Mouse (Mus musculus) lung, embryonic 14.5 days (tissue): ENCODE measurements around the gene Snn. TPM values are rescaled to one million over a fixed set of nuclear protein-coding genes. Genes with fewer than 3 reads are reported as not detected.

Experiments used
- ATAC-seq: fragments of 200-750 bp; cut with Nextera tagmentation; 2 replicates; pipeline ENCODE4 v1.8.0; 2017; ENCODE audit warnings: mild to moderate bottlenecking, moderate TSS enrichment, moderate library complexity; ENCODE audit not compliant: insufficient read depth
- DNase-seq: peaks from one replicate; pipeline ENCODE4 v3.0.0-alpha.2; 2015
- H3K27ac ChIP-seq: fragments of 300-500 bp; sonication (generic); 2 replicates; pipeline ENCODE4 v1.5.1; 2014; ENCODE audit warnings: low read depth, mild to moderate bottlenecking, moderate library complexity
- H3K27me3 ChIP-seq: fragments of 300-500 bp; sonication (generic); 2 replicates; pipeline ENCODE4 v1.6.1; 2014; ENCODE audit warnings: low read length, control low read depth; ENCODE audit not compliant: insufficient read depth
- H3K36me3 ChIP-seq: fragments of 300-500 bp; sonication (generic); 2 replicates; pipeline ENCODE4 v1.6.1; 2014; ENCODE audit warnings: control low read depth; ENCODE audit not compliant: insufficient read depth
- H3K4me1 ChIP-seq: fragments of 300-500 bp; sonication (generic); 2 replicates; pipeline ENCODE4 v1.6.1; 2014; ENCODE audit warnings: antibody characterized with exemption, control low read depth; ENCODE audit not compliant: insufficient read depth
- H3K4me2 ChIP-seq: fragments of 300-500 bp; sonication (generic); 2 replicates; pipeline ENCODE4 v1.6.1; 2014; ENCODE audit warnings: mild to moderate bottlenecking
- H3K4me3 ChIP-seq: fragments of 300-500 bp; sonication (generic); 2 replicates; pipeline ENCODE4 v1.5.1; 2014; ENCODE audit warnings: low read depth, low read length
- H3K9ac ChIP-seq: fragments of 300-500 bp; sonication (generic); 2 replicates; pipeline ENCODE4 v1.6.1; 2014
- H3K9me3 ChIP-seq: fragments of 300-500 bp; sonication (generic); 2 replicates; pipeline ENCODE4 v1.6.1; 2016; ENCODE audit warnings: low read depth, low read length, control low read depth
- CTCF ChIP-seq: IDR thresholded peaks from 2 replicates; pipeline ENCODE4 v1.5.1; 2016; ENCODE audit warnings: antibody characterized with exemption, low read depth
- WGBS: fragments of 180-500 bp; shearing (Covaris S2); extraction: QIAGEN DNeasy Blood & Tissue Kit; methylation state at CpG from one replicate; pipeline ENCODE4 v1.1.7; 2014; 5-methylcytosine and 5-hydroxymethylcytosine counted together
- polyA plus RNA-seq: library from polyadenylated mRNA; unstranded; fragments of >200 nt; fragmentation: Nextera tagmentation; extraction: Ambion mirVana; gene quantifications from 2 replicates; pipeline ENCODE4 v1.2.1, GENCODE M21; 2014

Gene Snn
- polyA plus RNA-seq, 1 experiment from 2014 or later, result 57.7 TPM

DNA sequence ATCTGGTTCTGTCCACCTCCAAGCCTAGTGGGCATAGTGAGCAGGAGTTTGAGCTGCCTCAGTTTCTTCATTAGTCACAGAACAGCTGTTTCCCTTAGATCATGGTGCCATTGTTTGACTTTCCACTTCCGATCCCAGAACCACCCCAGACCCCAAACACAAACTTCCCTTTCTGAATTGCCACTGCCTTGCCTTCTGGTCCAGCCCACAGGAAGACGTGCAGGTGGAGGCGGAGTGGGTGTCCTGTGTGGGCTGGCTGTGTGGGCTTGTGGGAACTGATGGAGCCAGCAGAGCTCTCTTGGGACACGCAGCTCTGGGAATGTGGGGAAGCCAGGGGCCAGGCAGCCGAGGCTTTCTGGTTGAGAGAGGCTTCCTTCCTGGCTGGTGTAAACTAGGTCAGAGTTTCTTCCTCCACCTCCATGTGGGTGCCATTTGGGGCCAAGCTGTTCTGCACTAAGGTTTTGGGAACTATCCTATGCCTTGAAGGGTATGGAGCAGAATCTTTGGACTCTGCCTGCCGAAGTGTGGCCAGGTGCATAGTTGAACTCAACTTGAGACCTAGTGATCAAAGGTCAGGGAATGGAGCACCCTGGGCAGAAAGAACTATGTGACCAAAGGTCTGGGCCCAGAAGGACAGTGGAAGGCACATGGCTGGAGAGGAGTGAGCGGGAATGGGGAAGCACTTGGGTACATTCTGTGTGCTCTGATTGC lies 9.1 kb downstream of the Snn start:
- H3K4me3 ChIP-seq, result no peak overlapping the region
- H3K27ac ChIP-seq, result peak overlapping the region; percentile 48; the same call in 1 of the 2 replicates
- H3K4me2 ChIP-seq, result peak overlapping the region; percentile 25
- 54% methylated on average over 7 of the region's 7 CpGs for WGBS
- peak; percentile 29 for DNase-seq
- no peak for ATAC-seq
- H3K27me3 ChIP-seq, result no peaks in the 10 kb centered on the region
- peaks cover 40% of the 10 kb centered on the region for H3K36me3 ChIP-seq
- no peaks in the 10 kb centered on the region for H3K9me3 ChIP-seq
- H3K9ac ChIP-seq, result no peak overlapping the region
- TF ChIP-seq CTCF, result no peak
- peaks cover 24% of the 10 kb centered on the region for H3K4me1 ChIP-seq

DNA sequence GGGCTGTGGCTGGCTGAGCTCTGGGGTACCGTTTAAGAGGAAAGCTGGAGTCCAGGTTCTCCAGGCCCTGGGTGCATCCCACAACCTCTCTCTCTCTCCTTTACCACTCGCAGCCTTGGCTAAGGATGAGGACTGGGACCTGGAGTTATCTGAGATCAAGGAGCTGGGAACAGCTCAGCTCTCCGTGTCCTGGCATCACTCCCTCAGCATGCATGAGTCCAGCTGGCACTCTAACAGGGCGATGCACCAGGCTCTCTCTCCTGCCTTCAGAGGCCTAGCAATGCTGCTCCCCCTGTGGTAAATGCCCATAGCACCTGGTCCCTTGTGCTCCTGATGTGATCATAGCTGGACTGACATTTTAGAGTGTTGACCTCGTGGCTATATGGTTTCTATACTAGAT lies 10.4 kb downstream of the Snn start:
- Histone ChIP-seq H3K27ac (no peak overlapping the region), H3K4me3 (no peak overlapping the region), H3K9ac (no peak overlapping the region), H3K9me3 (no peaks in the 10 kb centered on the region), H3K4me1 (peaks cover 16% of the 10 kb centered on the region), H3K4me2 (no peak overlapping the region), H3K36me3 (peaks cover 53% of the 10 kb centered on the region), H3K27me3 (no peaks in the 10 kb centered on the region)
- TF ChIP-seq CTCF, result no peak
- ATAC-seq (no peak), DNase-seq (no peak)
- WGBS, result 74% methylated on average over 5 of the region's 5 CpGs

DNA sequence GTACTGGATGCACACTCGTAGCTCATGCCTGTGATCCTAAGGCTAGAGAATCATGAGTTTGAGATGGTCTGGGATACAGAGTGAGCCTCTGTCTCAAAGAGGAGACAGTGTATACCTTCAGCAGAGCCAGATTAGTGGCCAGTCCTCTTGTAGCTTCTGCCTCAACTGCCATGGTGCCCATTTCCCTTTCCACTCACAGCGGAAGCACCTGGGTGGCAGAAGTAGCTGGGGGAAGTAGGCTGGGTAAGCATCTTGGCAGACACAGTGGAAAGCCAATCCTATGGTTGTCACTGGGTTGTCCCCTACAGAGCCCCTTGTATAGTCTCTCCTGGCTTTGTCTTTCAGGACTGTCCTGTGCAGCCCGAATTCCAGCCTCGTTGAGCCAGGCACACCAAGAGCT lies 11.1 kb downstream of the Snn start:
- H3K27me3 ChIP-seq, result no peaks in the 10 kb centered on the region
- WGBS, result 84% methylated on average over 4 of the region's 4 CpGs
- no peaks in the 10 kb centered on the region for H3K9me3 ChIP-seq
- peaks cover 60% of the 10 kb centered on the region for H3K36me3 ChIP-seq
- TF ChIP-seq CTCF, result no peak
- ATAC-seq (no peak), DNase-seq (no peak)
- no peak overlapping the region for H3K9ac ChIP-seq
- no peak overlapping the region for H3K27ac ChIP-seq
- H3K4me3 ChIP-seq, result no peak overlapping the region
- H3K4me2 ChIP-seq, result no peak overlapping the region
- H3K4me1 ChIP-seq, result peaks cover 16% of the 10 kb centered on the region

DNA sequence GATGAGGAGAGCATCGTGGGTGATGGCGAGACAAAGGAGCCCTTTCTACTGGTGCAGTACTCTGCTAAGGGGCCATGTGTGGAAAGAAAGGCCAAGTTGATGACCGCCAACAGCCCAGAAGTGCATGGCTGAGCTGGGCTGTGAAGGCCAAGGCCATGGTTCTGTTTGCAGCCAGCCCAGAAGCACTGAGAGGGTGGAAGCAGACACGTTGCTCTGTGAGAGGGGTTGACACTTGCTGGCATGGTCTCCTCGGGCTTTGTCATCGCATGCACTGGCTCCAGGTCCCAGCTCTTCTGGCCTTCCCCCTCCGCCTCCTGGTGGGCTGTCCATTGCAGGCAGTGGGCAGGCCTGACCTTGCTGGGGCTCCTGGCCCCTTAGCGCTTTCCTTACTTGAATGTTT lies 11.7 kb downstream of the Snn start:
- DNase-seq, result no peak

DNA sequence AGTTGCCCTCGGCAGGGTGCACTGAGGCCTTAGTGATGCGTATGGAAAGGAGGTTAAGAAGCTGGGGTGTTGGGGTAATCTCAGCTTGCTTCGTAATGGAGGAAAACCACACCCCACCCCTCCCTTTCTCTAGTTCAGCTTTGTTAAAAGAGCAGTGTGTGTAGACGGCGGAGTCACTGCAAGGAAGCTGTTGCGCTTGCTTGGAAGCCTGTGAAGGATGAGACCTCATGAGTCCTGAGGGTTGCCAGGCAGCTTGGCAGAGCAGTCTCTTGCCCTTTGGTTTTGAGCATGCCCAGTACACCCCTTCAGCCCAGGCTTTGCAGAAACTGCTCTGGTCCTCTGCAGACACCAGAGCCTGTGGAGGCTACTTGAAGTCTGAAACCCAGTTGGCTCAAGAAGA lies 12.3 kb downstream of the Snn start:
- no peak for ATAC-seq
- no peaks in the 10 kb centered on the region for H3K9me3 ChIP-seq
- peaks cover 66% of the 10 kb centered on the region for H3K36me3 ChIP-seq
- no peak overlapping the region for H3K9ac ChIP-seq
- no peak for TF ChIP-seq CTCF
- 83% methylated on average over 6 of the region's 6 CpGs for WGBS
- H3K27ac ChIP-seq, result no peak overlapping the region
- H3K27me3 ChIP-seq, result no peaks in the 10 kb centered on the region
- peaks cover 8% of the 10 kb centered on the region for H3K4me1 ChIP-seq
- no peak for DNase-seq
- no peak overlapping the region for H3K4me2 ChIP-seq
- H3K4me3 ChIP-seq, result no peak overlapping the region

More for the DNA sequence above, 11.7 kb downstream of the Snn start:
- Histone ChIP-seq H3K27ac (no peak overlapping the region), H3K4me1 (peaks cover 14% of the 10 kb centered on the region), H3K9ac (no peak overlapping the region), H3K4me3 (no peak overlapping the region), H3K4me2 (no peak overlapping the region), H3K27me3 (no peaks in the 10 kb centered on the region), H3K9me3 (no peaks in the 10 kb centered on the region), H3K36me3 (peaks cover 62% of the 10 kb centered on the region)
- ATAC-seq, result no peak
- 82% methylated on average over 8 of the region's 8 CpGs for WGBS
- no peak for TF ChIP-seq CTCF

DNA sequence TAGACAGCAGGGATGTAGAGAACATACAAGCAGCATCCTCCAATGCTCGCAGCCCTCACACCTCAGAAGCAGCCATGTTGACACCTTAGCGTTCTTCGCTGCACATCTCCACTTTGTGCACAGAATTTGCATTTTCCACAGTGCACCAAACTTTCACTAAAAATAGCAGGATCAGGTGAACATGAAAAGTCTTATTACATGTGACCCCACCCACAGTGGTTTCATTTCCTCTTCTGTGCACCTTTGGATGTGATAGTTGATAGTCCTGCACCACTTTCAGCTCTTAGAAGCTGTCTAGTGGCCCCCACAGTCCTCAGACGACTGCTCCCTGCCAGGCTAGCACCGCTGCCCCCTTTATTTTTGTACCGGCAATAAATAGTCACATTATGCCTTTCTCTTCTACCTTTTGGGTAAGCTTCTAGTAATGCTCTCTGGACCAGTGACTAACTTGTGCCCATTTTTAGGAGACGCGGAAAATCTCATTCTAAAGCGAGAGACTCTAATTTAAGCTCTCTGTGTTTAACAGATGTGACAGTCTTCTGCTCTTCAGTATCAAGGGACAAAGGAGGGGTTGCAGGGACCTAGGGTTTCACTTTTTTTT lies 17.0 kb downstream of the Snn start:
- Histone ChIP-seq H3K9ac (no peak overlapping the region), H3K27ac (no peak overlapping the region), H3K4me2 (no peak overlapping the region), H3K36me3 (peaks cover 85% of the 10 kb centered on the region), H3K4me3 (no peak overlapping the region), H3K9me3 (no peaks in the 10 kb centered on the region), H3K27me3 (no peaks in the 10 kb centered on the region), H3K4me1 (no peaks in the 10 kb centered on the region)
- ATAC-seq, result no peak
- WGBS, result 91% methylated on average over 9 of the region's 9 CpGs
- TF ChIP-seq CTCF, result no peak
- no peak for DNase-seq

DNA sequence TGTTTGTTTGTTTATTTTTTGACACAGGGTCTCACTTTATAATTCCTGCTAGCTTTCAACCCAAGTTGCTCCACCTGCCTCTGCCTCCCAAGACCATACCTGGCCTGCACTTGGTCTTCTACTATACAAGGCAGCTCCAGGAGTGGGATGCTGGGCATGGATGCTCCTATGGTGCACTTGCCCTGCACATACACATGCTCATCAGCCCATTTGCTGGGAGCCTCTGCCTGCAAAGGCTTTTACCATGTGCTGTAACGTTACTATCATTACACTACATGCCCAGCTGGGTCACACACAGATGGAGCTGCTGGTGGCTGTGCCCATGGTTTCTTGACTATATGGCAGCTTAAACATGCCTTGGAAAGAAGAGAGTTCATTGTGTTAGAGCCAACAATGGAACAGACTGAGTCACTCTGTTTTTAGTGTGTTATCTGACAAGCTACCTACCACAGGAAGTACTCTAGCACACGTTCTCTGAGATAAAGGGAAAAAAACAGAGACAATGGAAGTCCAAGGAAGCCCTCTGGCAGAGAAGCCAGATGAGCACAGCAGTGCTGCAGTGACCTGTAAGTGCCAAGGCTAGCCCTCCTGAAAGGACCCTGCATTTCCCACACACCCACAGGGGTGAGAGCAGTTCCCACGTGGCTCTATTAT lies 17.6 kb downstream of the Snn start:
- DNase-seq, result no peak
- Histone ChIP-seq H3K27ac (no peak overlapping the region), H3K9me3 (no peaks in the 10 kb centered on the region), H3K4me2 (no peak overlapping the region), H3K4me1 (no peaks in the 10 kb centered on the region), H3K27me3 (no peaks in the 10 kb centered on the region), H3K4me3 (no peak overlapping the region), H3K36me3 (peaks cover 85% of the 10 kb centered on the region), H3K9ac (no peak overlapping the region)
- no peak for TF ChIP-seq CTCF
- WGBS, result 57% methylated on average over 3 of the region's 3 CpGs
- no peak for ATAC-seq
